Mouse (Mus musculus): ENCODE measurements at regions not wholly inside any gene's neighbourhood (a gene's known extent, or its start where the extent isn't known, plus 50 kb on each side); places are given as distances from the start of the nearest gene placed in this dataset.

- TF ChIP-seq EP300 (optimal IDR thresholded peaks at IDR 0.05) (no peak), CTCF (IDR thresholded peaks at IDR 0.05; ENCODE audit: low read depth) (no peak)
These were observed 130.7 kb upstream of the Man2a1 start for GRCm38 (mm10) chr17:64469754-64470400.
